Mouse (Mus musculus): ENCODE results near the gene Lipt1.

The Lipt1 gene

GRCm38 (mm10) chr1:37899816-37900215, 28.3 kb downstream of the Lipt1 start:
- DNase-seq (ENCODE audit: low spot score in 2 of 2): no peak

GRCm38 (mm10) chr1:37900288-37900687, 28.8 kb downstream of the Lipt1 start:
- DNase-seq (ENCODE audit: low spot score in 2 of 2): no peak

GRCm38 (mm10) chr1:37903178-37903577, 31.6 kb downstream of the Lipt1 start:
- DNase-seq (ENCODE audit: low spot score in 2 of 2): peak; percentile 22 to 31

- no peak for DNase-seq (ENCODE audit: low spot score in 2 of 2)
These were observed 41.2 kb downstream of the Lipt1 start for GRCm38 (mm10) chr1:37912751-37913150.

GRCm38 (mm10) chr1:37916393-37916792, 44.9 kb downstream of the Lipt1 start, which contains the start of gene Lyg2:
Gene Lyg2, minus strand, starts transcription at chr1:37916493.
- DNase-seq (ENCODE audit: low spot score in 2 of 2): no peak

- DNase-seq (ENCODE audit: low spot score in 2 of 2): no peak
These were observed 46.1 kb downstream of the Lipt1 start for GRCm38 (mm10) chr1:37917666-37918065.

GRCm38 (mm10) chr1:37918096-37918495, 46.6 kb downstream of the Lipt1 start:
- no peak for DNase-seq (ENCODE audit: low spot score in 2 of 2)

- no peak for DNase-seq (ENCODE audit: low spot score in 2 of 2)
These were observed 51.0 kb downstream of the Lipt1 start for GRCm38 (mm10) chr1:37922536-37922935.

Data from right cerebral cortex, adult 2 months (tissue).